Mouse (Mus musculus) MEL (cell line): ENCODE measurements around the gene Tchh. TPM values are rescaled to one million over a fixed set of nuclear protein-coding genes. Genes with fewer than 3 reads are reported as not detected.
"Not testable (repeated sequence)": the region's sequence is repeated elsewhere in the genome, so short reads cannot be mapped to it uniquely, and the experiment has no call there.

Experiments
- DNase-seq: peaks from one replicate; pipeline ENCODE4 v3.0.0; 2011; ENCODE audit warnings: low read depth, low spot score
- H3K27ac ChIP-seq: 2 replicates; pipeline ENCODE4 v1.5.1; 2012; ENCODE audit warnings: low read depth, mild to moderate bottlenecking, control low read depth, low read length, moderate library complexity; ENCODE audit not compliant: control insufficient read depth
- H3K27me3 ChIP-seq, 2 experiments: fragments of 150-350 bp in 1 of 2; sonication (generic) in 1 of 2; 2 replicates each; pipeline ENCODE4 v1.6.1; 2012; ENCODE audit warnings: low read length in 2 of 2, mild to moderate bottlenecking in 2 of 2, improper control_type of control experiment in 1 of 2, moderate library complexity in 1 of 2; ENCODE audit not compliant: insufficient read depth in 2 of 2, control insufficient read depth in 1 of 2
- H3K36me3 ChIP-seq, 2 experiments: 2 replicates each; pipeline ENCODE4 v1.6.1; 2012 to 2014; ENCODE audit warnings: low read length in 2 of 2, improper control_type of control experiment in 1 of 2, inconsistent platforms in 1 of 2, mild to moderate bottlenecking in 1 of 2; ENCODE audit not compliant: insufficient read depth in 2 of 2, control insufficient read depth in 1 of 2
- H3K4me1 ChIP-seq, 2 experiments: fragments of 150-350 bp in 1 of 2; sonication (generic) in 1 of 2; 2 replicates each; pipeline ENCODE4 v1.6.1; 2012; ENCODE audit warnings: low read length in 2 of 2, improper control_type of control experiment in 1 of 2, mild to moderate bottlenecking in 1 of 2; ENCODE audit not compliant: insufficient read depth in 2 of 2, control insufficient read depth in 1 of 2
- H3K4me3 ChIP-seq, 2 experiments: fragments of 150-350 bp in 1 of 2; sonication (generic) in 1 of 2; 2 replicates each; pipeline ENCODE4 v1.5.1; 2012; ENCODE audit warnings: low read depth in 2 of 2, low read length in 2 of 2, mild to moderate bottlenecking in 2 of 2, moderate library complexity in 2 of 2, control low read depth in 1 of 2, improper control_type of control experiment in 1 of 2; ENCODE audit not compliant: control insufficient read depth in 1 of 2, insufficient read depth in 1 of 2
- H3K79me2 ChIP-seq: 2 replicates; pipeline ENCODE4 v1.6.1; 2012; ENCODE audit warnings: mild to moderate bottlenecking, low read length, moderate library complexity; ENCODE audit not compliant: control insufficient read depth, poor library complexity, insufficient read depth
- H3K9ac ChIP-seq: 2 replicates; pipeline ENCODE4 v1.6.1; 2012; ENCODE audit warnings: low read depth, mild to moderate bottlenecking, control low read depth, low read length, moderate library complexity; ENCODE audit not compliant: control insufficient read depth, poor library complexity, severe bottlenecking
- H3K9me3 ChIP-seq: fragments of 150-350 bp; sonication (generic); replicated peaks from 2 replicates; pipeline ENCODE4 v1.6.1; 2012; ENCODE audit warnings: mild to moderate bottlenecking, low read length, improper control_type of control experiment, moderate library complexity; ENCODE audit not compliant: insufficient read depth
- CHD1 ChIP-seq: IDR thresholded peaks from 2 replicates; pipeline ENCODE4 v1.6.1; 2012; ENCODE audit warnings: low read depth, mild to moderate bottlenecking, inconsistent platforms, low read length, improper control_type of control experiment
- CHD2 ChIP-seq: IDR thresholded peaks from 2 replicates; pipeline ENCODE4 v1.6.1; 2011; ENCODE audit warnings: low read length, improper control_type of control experiment
- CTCF ChIP-seq, 3 experiments: IDR thresholded peaks in 2 of 3; conservative IDR thresholded peaks in 1 of 3; 2 replicates each; pipeline ENCODE4 v1.5.1; 2011 to 2012; ENCODE audit warnings: low read length in 3 of 3, low read depth in 2 of 3, mild to moderate bottlenecking in 2 of 3, improper control_type of control experiment in 1 of 3, inconsistent platforms in 1 of 3, mixed read lengths in 1 of 3, moderate library complexity in 1 of 3; ENCODE audit not compliant: control insufficient read depth in 1 of 3, insufficient read depth in 1 of 3, poor library complexity in 1 of 3, severe bottlenecking in 1 of 3
- ELF1 ChIP-seq: IDR thresholded peaks from 2 replicates; pipeline ENCODE4 v1.6.1; 2014; ENCODE audit warnings: low read depth, mild to moderate bottlenecking, inconsistent platforms, low read length, improper control_type of control experiment, moderate library complexity
- EP300 ChIP-seq, 2 experiments: IDR thresholded peaks; 2 replicates each; pipeline ENCODE4 v1.6.1; 2011; ENCODE audit warnings: improper control_type of control experiment in 2 of 2, low read length in 2 of 2, low read depth in 1 of 2, mild to moderate bottlenecking in 1 of 2
- GABPA ChIP-seq: IDR thresholded peaks from 2 replicates; pipeline ENCODE4 v1.6.1; 2012; ENCODE audit warnings: low read depth, mild to moderate bottlenecking, inconsistent platforms, low read length, improper control_type of control experiment, moderate library complexity
- GATA1 ChIP-seq: IDR thresholded peaks from 2 replicates; pipeline ENCODE4 v1.6.1; 2011; ENCODE audit warnings: low read depth, low read length, improper control_type of control experiment
- HCFC1 ChIP-seq: IDR thresholded peaks from 2 replicates; pipeline ENCODE4 v1.6.1; 2012; ENCODE audit warnings: low read depth, mild to moderate bottlenecking, inconsistent platforms, low read length, improper control_type of control experiment, moderate library complexity
- JUND ChIP-seq: IDR thresholded peaks from 2 replicates; pipeline ENCODE4 v1.6.1; 2011; ENCODE audit warnings: low read depth, mild to moderate bottlenecking, improper control_type of control experiment, low read length
- KAT2A ChIP-seq: conservative IDR thresholded peaks from 2 replicates; pipeline ENCODE4 v1.6.1; 2012; ENCODE audit warnings: low read depth, low read length, improper control_type of control experiment, inconsistent platforms
- MAFK ChIP-seq: IDR thresholded peaks from 2 replicates; pipeline ENCODE4 v1.6.1; 2011; ENCODE audit warnings: low read depth, mild to moderate bottlenecking, low read length, improper control_type of control experiment, borderline replicate concordance
- MAZ ChIP-seq: IDR thresholded peaks from 2 replicates; pipeline ENCODE4 v1.6.1; 2012; ENCODE audit warnings: low read depth, mild to moderate bottlenecking, inconsistent platforms, low read length, improper control_type of control experiment
- MEF2A ChIP-seq: IDR thresholded peaks from 2 replicates; pipeline ENCODE4 v1.6.1; 2014; ENCODE audit warnings: low read depth, mild to moderate bottlenecking, inconsistent platforms, low read length, improper control_type of control experiment; ENCODE audit not compliant: poor library complexity, insufficient replicate concordance, severe bottlenecking; ENCODE audit errors: extremely low read depth
- MXI1 ChIP-seq: IDR thresholded peaks from 2 replicates; pipeline ENCODE4 v1.6.1; 2011; ENCODE audit warnings: mild to moderate bottlenecking, low read depth, low read length, improper control_type of control experiment
- NELFE ChIP-seq: IDR thresholded peaks from 2 replicates; pipeline ENCODE4 v1.6.1; 2011; ENCODE audit warnings: low read depth, low read length, improper control_type of control experiment
- NRF1 ChIP-seq: IDR thresholded peaks from 2 replicates; pipeline ENCODE4 v1.6.1; 2014; ENCODE audit warnings: low read depth, mild to moderate bottlenecking, inconsistent platforms, low read length, improper control_type of control experiment, moderate library complexity; ENCODE audit not compliant: poor library complexity, insufficient read depth, severe bottlenecking
- POLR2A ChIP-seq, 2 experiments: IDR thresholded peaks; 2 replicates each; pipeline ENCODE4 v1.6.1; 2011 to 2012; ENCODE audit warnings: low read length in 2 of 2, mild to moderate bottlenecking in 2 of 2, control low read depth in 1 of 2, improper control_type of control experiment in 1 of 2, low read depth in 1 of 2, moderate library complexity in 1 of 2; ENCODE audit not compliant: control insufficient read depth in 1 of 2, insufficient read depth in 1 of 2, poor library complexity in 1 of 2
- RAD21 ChIP-seq: IDR thresholded peaks from 2 replicates; pipeline ENCODE4 v1.6.1; 2011; ENCODE audit warnings: mild to moderate bottlenecking, low read depth, low read length, improper control_type of control experiment
- SIN3A ChIP-seq: IDR thresholded peaks from 2 replicates; pipeline ENCODE4 v1.6.1; 2012; ENCODE audit warnings: low read length, improper control_type of control experiment, inconsistent platforms
- TCF12 ChIP-seq: IDR thresholded peaks from 2 replicates; pipeline ENCODE4 v1.6.1; 2014; ENCODE audit warnings: low read depth, mild to moderate bottlenecking, inconsistent platforms, low read length, improper control_type of control experiment, moderate library complexity
- USF1 ChIP-seq: IDR thresholded peaks from 2 replicates; pipeline ENCODE4 v1.6.1; 2014; ENCODE audit warnings: low read depth, mild to moderate bottlenecking, inconsistent platforms, low read length, improper control_type of control experiment, moderate library complexity
- USF2 ChIP-seq, 2 experiments: IDR thresholded peaks; 2 replicates each; pipeline ENCODE4 v1.6.1; 2011 to 2012; ENCODE audit warnings: improper control_type of control experiment in 2 of 2, low read length in 2 of 2, borderline replicate concordance in 1 of 2, inconsistent platforms in 1 of 2, low read depth in 1 of 2, mild to moderate bottlenecking in 1 of 2; ENCODE audit not compliant: insufficient read depth in 1 of 2
- ZC3H11A ChIP-seq: IDR thresholded peaks from 2 replicates; pipeline ENCODE4 v1.6.1; 2012; ENCODE audit warnings: low read depth, mild to moderate bottlenecking, inconsistent platforms, low read length, improper control_type of control experiment
- ZKSCAN1 ChIP-seq: IDR thresholded peaks from 2 replicates; pipeline ENCODE4 v1.6.1; 2012; ENCODE audit warnings: low read depth, mild to moderate bottlenecking, inconsistent platforms, low read length, improper control_type of control experiment, moderate library complexity
- polyA plus RNA-seq, 2 experiments: library from polyadenylated mRNA; stranded (reverse) in 1 of 2; unstranded in 1 of 2; fragments of >175 nt in 1 of 2; fragments of >200 nt in 1 of 2; gene quantifications; 2 replicates each; pipeline versions ENCODE4 v1.2.1 to v1.2.4; 2012; ENCODE audit warnings: low replicate concordance in 2 of 2, low read depth in 1 of 2; ENCODE audit not compliant: insufficient read length in 2 of 2, insufficient read depth in 1 of 2, missing spikeins in 1 of 2
- total RNA-seq: library from RNA; depleted of rRNA; stranded (reverse); fragments of 300-350 nt; gene quantifications from 2 replicates; pipeline ENCODE4 v1.2.3, GENCODE M21; 2012

Tchh gene
- total and polyA plus RNA-seq, 3 experiments = not detected

DNA sequence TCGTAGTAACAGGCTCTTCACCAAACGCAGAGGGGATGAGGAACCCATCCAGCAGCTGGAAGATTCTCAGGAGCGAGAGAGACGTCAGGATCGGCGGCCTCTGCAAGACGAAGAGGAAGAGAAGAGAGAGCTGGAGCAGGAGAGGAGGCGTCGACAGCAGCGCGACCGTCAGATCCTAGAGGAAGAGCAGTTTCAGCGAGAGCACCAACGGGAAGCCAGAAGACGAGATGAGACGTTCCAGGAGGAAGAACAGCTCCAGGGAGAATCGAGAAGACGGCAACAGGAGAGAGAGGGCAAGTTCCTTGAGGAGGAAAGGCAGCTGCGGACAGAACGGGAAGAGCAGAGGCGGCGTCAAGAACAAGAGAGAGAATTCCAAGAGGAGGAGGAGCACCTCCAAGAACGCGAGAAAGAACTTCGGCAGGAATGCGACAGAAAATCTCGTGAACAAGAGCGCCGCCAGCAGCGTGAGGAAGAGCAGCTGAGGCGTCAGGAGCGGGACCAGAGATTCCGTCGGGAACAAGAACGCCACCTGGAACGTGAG is 3.1 kb downstream of the Tchh start:
- Histone ChIP-seq H3K4me3 (no peak overlapping the region), H3K36me3 (no peaks in the 10 kb centered on the region), H3K9me3 (no peaks in the 10 kb centered on the region), H3K27me3 (no peaks in the 10 kb centered on the region), H3K27ac (no peak overlapping the region), H3K4me1 (no peaks in the 10 kb centered on the region), H3K79me2 (no peaks in the 10 kb centered on the region), H3K9ac (no peak overlapping the region)
- no peak for DNase-seq
- TF ChIP-seq MAZ = no peak
- TF ChIP-seq GABPA = no peak
- no peak for TF ChIP-seq MXI1
- no peak for TF ChIP-seq USF1
- TF ChIP-seq GATA1 = no peak
- TF ChIP-seq CHD1 = no peak
- no peak for TF ChIP-seq JUND
- TF ChIP-seq ELF1 = no peak
- TF ChIP-seq ZC3H11A = no peak
- no peak for TF ChIP-seq POLR2A (IDR thresholded peaks at IDR 0.05; ENCODE audit: control insufficient read depth in 1 of 2, insufficient read depth in 1 of 2, low read depth in 1 of 2, low read length in 2 of 2, poor library complexity in 1 of 2)

DNA sequence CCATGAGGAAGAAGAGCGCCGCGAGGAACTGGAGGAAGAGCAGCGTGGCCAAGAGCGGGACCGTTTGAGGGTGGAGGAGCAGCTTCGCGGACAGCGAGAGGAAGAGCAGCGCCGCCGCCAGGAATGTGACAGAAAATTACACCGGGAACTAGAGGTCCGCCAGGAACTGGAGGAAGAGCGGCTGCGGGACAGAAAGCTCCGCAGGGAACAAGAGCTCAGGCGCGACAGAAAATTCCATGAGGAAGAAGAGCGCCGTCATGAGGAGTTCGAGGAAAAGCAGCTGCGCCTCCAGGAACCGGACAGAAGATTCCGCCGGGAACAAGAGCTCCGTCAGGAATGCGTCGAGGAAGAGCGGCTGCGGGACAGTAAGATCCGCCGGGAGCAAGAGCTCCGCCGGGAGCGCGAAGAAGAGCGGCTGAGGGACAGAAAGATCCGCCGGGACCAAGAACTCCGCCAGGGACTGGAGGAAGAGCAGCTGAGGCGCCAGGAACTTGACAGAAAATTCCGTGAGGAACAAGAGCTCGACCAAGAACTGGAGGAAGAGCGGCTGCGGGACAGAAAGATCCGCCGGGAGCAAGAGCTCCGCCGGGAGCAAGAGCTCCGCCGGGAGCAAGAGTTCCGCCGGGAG is 4.1 kb downstream of the Tchh start:
- H3K4me3 ChIP-seq = no peak overlapping the region

DNA sequence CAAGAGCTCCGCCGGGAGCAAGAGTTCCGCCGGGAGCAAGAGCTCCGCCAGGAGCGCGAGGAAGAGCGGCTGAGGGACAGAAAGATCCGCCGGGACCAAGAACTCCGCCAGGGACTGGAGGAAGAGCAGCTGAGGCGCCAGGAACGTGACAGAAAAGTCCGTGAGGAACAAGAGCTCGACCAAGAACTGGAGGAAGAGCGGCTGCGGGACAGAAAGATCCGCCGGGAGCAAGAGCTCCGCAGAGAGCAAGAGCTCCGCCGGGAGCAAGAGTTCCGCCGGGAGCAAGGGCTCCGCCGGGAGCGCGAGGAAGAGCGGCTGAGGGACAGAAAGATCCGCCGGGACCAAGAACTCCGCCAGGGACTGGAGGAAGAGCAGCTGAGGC is 4.6 kb downstream of the Tchh start:
- not testable (repeated sequence) for H3K9me3 ChIP-seq, DNase-seq, H3K27ac ChIP-seq, H3K36me3 ChIP-seq, H3K4me3 ChIP-seq, H3K79me2 ChIP-seq, H3K4me1 ChIP-seq, H3K27me3 ChIP-seq, H3K9ac ChIP-seq

More for the DNA sequence above, 4.1 kb downstream of the Tchh start:
- no peaks in the 10 kb centered on the region for H3K27me3 ChIP-seq
- no peaks in the 10 kb centered on the region for H3K9me3 ChIP-seq
- H3K27ac ChIP-seq = no peak overlapping the region
- DNase-seq = no peak
- H3K4me1 ChIP-seq = no peaks in the 10 kb centered on the region
- no peaks in the 10 kb centered on the region for H3K36me3 ChIP-seq
- TF ChIP-seq NRF1 (no peak), MAFK (no peak), MXI1 (no peak), CTCF (IDR thresholded peaks at IDR 0.05 in 2 of 3, conservative IDR thresholded peaks at IDR 0.05 in 1 of 3; ENCODE audit: control insufficient read depth in 1 of 3, insufficient read depth in 1 of 3, low read depth in 2 of 3, low read length in 3 of 3, poor library complexity in 1 of 3, severe bottlenecking in 1 of 3) (no peak), KAT2A (no peak), SIN3A (no peak), CHD1 (no peak), CHD2 (no peak), MEF2A (no peak), ZKSCAN1 (no peak), ZC3H11A (no peak), USF2 (IDR thresholded peaks at IDR 0.05; ENCODE audit: borderline replicate concordance in 1 of 2, insufficient read depth in 1 of 2, low read depth in 1 of 2, low read length in 2 of 2) (no peak), TCF12 (no peak), HCFC1 (no peak), RAD21 (no peak), NELFE (no peak), GABPA (no peak), EP300 (IDR thresholded peaks at IDR 0.05; ENCODE audit: low read depth in 1 of 2, low read length in 2 of 2) (no peak)
- TF ChIP-seq, all 39 proteins: peak for 0
- Histone ChIP-seq H3K79me2 (no peaks in the 10 kb centered on the region), H3K9ac (no peak overlapping the region)
